Mouse (Mus musculus): ENCODE measurements around the gene Clcn5. TPM values are rescaled to one million over a fixed set of nuclear protein-coding genes. Genes with fewer than 3 reads are reported as not detected.

The Clcn5 gene
- total RNA-seq (2021) = 27.9 and 30.4 TPM in 2 replicates
- long read RNA-seq, experiment 1, full-length matches to known transcripts = 2 of 4 reads
- long read RNA-seq, experiment 1, partial matches to known transcripts = 0 of 4 reads
- long read RNA-seq, experiment 1, other reads (novel, unspliced or antisense) = 2 of 4 reads
- long read RNA-seq, experiment 2, full-length matches to known transcripts = 2 of 6 reads
- long read RNA-seq, experiment 2, partial matches to known transcripts = 0 of 6 reads
- long read RNA-seq, experiment 2, other reads (novel, unspliced or antisense) = 4 of 6 reads

GRCm38 (mm10) chrX:7319089-7319721, at the start of gene Clcn5:
Gene Clcn5 (minus strand): TSS chrX:7319358.
- peak; percentile 97 for DNase-seq

DNA sequence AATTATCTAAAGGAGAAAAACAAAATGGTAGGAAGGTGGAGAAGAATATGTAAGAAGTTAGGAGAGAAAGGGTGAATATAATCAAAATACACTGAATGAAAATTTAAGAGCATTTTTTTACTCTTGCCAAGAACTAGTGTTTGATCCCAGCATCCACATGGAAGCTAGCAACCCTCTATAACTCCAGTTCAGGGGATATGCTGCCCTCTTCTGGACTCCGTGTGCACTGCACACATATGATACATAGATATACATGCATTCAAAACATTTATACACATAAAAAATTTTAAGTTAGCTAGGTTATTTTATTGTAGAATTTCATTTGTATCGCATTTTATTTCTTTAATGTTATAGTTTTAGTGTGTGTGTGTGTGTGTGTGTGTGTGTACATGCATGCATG, 6.3 kb upstream of the Clcn5 start:
- no peak for DNase-seq

- DNase-seq = peak; percentile 76
Observed at GRCm38 (mm10) chrX:7322288-7322687, 3.1 kb upstream of the Clcn5 start.

- DNase-seq = no peak
Observed at GRCm38 (mm10) chrX:7320571-7320970, 1.4 kb upstream of the Clcn5 start.

- no peak for DNase-seq
Observed at GRCm38 (mm10) chrX:7318551-7319025, 570 bp downstream of the Clcn5 start.

- no peak for DNase-seq
Observed at GRCm38 (mm10) chrX:7315115-7315514, 4.0 kb downstream of the Clcn5 start.

GRCm38 (mm10) chrX:7314645-7315044, 4.5 kb downstream of the Clcn5 start:
- peak; percentile 22 for DNase-seq

DNA sequence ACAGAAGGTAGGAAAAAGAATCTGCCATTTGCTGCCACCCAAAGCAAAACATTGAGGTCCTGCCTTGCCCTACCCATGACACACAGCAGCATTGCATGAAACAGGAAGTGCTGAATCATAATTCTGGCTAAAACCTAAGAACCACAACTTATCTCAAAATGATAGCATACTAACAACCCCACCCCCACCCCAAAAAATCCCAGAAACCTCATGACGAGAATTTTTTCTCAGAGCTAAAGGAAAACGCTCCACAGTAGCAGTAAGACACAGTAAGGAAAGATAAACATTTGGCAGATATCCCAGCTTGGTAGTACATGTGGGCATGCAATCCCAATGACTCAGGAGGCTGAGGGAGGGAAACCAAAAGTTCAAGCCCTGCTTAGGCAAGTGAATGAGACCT, 10.9 kb downstream of the Clcn5 start:
- DNase-seq = no peak

- DNase-seq = no peak
Observed at GRCm38 (mm10) chrX:7306861-7307260, 12.3 kb downstream of the Clcn5 start.

DNA sequence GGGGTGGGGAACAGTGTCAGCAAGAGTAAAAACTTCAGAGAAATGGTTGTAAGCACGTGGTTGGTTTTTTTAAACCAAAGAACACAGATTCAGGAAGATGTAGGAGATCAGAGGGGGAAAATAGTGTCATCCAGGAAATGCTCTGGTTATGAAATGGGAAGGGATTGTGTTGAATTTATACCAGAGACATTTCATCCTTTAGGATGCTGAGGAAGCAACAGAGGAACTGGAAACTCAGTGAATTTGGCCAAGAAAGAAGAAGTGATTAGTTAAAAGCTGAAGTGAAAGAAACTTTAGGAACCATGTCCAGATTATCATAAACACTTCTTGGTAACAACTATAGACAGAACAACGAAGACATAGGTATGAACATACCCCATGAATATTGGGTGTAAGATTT, 26.2 kb downstream of the Clcn5 start:
- no peak for DNase-seq

- no peak for DNase-seq
Observed at GRCm38 (mm10) chrX:7292151-7292768, 26.9 kb downstream of the Clcn5 start.

DNA sequence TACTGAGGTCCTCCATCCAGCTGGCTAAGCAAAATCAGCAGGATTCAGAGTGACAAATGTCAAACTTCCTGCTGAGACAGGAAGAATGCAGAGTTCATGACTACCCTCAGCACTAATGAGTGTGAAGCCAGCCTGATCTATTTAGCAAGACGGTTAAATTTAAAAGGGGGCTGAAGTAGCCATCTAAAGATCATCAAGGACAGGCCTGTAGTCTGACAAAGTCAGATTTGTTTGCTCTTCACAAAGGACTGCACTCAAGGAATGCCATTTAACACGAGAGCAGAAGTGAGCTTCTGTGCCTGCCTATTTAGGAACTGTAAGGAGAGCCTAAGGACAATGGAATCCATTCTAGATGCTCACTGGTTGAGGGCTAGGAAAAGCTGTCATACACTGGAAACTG, 30.2 kb downstream of the Clcn5 start:
- no peak for DNase-seq

GRCm38 (mm10) chrX:7287051-7287734, 32.0 kb downstream of the Clcn5 start:
- no peak for DNase-seq

DNA sequence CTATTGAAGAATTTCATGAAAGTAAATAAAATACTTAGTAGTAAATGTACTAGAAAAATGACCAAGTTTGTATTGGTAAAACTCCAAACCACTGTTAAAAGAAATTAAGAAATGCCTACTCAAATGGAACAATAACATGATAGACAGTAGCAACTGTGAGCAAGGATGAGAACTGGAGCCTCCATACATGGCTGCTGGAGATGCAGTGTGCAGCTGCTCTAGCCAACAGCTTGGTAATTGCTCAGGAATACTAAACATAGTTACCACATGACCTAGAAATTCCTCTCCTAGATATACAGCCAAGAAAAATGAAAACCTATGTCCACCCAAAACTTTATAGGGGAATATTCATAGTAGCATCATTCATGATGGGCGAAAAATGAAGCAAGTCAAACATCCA, 36.5 kb downstream of the Clcn5 start:
- DNase-seq = no peak

DNA sequence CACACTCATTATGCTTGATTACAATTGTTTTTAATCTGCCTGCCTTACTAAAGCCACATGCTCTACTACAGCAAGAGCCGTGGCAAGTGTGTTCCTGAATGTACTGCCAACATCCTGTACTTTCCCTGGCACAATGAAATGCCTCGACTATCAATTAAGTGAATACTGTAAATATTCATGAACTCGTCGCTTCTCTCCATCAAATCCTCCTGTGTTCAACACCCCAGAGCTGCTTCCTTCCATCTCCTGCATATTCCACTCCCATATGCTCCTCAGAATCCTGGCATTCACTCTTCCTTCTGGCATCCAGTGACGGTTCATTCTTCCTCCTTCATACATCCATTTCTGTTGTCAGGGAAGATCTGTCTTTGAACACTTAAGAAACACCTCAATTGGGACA, 39.4 kb downstream of the Clcn5 start:
- DNase-seq = no peak

DNA sequence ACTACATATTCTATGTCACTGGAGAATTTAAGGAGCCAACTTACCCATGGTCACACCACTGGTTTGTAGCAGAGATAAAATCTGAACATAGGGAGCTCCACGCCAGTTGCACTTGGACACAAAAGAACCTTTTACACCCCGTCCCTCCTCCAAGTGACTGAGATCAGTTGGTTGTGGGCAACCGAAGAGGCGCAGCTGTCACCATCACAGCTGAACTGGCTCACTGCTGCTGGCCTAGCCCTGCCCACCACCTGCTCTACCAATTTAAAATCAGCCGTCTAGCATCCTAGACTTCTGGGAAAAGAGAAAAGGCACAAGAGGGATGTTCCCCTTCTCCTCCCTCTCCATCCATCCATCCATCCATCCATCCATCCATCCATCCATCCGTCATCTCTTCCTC, 42.6 kb downstream of the Clcn5 start:
- DNase-seq = no peak

DNA sequence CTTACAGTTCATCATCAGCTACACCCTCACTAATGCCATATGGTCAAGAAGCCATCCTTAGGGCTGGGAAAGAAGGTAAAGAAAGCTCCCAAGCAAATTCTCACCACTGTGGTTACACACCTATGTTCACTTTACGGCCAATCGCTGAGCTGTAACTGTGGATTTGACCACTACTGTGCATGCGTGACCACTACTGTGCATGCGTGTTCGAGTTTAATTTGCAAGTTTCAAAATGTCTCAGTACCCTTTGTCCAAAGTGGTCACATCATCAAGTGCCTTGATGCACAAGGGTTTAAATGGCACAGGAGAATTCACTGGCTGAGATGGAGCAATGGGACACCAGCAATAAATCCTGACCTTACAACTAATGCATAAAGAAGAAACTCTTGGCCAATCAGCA, 58.0 kb downstream of the Clcn5 start:
- no peak for DNase-seq

DNA sequence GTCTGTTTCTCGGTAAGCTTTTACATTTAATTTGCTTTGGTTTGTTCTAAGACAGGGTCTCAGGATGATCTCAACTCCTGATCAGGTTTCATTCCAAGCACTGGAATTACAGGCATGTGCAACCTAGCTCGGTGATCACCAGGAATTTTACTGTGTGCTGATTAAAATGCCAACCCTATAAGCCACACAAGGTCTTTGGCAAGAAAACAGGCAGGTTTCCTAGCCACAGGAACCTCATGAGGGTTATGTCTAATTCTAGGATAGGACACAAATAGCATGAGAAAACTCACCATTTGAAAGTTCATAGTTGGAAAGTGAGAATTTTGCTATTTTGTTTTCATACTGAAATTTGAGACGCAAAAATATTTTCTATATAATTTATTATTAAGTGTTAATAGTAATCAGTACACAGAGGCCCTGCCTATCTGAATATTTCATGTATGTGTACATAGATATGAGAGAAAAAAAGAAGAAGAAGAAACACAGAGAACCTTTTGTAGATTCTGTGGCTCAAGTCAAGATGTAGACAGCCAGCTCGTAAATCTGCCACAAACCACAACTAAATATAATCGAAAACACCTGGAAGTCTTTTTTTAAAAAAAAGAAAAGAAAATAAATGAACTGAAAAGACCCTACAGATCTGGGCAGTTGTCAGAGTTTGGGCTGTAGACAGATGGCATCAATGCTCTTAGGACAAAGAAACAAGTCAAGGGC, 58.6 kb downstream of the Clcn5 start:
- DNase-seq = no peak

GRCm38 (mm10) chrX:7259718-7260117, 59.4 kb downstream of the Clcn5 start:
- DNase-seq = no peak

DNA sequence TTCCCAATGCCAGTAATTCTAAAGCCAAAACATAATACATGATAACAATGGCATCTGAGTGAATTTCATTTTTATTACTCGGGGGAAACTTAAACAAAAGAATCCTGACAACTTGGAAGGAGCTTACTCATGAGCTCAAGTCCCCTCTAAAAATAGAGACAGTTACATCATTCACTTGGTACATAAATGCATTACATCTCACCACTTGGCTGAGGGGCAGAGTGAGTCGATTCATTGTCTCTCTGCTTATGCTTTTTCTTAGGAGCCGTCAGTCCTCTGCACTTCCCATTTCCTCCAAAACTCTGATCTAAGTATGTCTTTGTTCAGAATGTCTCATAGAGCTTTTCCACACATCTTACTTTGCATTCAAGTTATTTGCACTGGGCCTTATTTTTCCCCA, 63.1 kb downstream of the Clcn5 start:
- DNase-seq = no peak

DNA sequence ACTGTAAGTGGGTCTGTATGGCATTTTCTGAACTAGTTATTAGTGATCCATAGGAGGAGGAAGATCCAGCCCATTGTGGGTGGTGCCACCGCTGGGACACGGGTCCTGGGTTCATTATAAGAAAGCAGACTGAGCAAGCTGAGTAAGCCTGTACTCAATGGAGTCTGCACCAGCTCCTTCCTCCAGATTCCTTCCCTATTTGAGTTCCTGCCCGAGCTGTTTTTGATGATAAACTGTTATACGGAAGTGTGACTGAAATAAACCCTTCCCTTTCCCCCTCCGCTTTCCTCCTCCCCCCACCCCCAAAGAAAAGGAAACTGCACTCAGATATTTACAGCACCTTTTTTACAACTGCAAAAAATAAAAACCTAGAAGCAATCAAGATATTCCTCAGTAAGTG, 115.1 kb downstream of the Clcn5 start:
- no peak for DNase-seq

DNA sequence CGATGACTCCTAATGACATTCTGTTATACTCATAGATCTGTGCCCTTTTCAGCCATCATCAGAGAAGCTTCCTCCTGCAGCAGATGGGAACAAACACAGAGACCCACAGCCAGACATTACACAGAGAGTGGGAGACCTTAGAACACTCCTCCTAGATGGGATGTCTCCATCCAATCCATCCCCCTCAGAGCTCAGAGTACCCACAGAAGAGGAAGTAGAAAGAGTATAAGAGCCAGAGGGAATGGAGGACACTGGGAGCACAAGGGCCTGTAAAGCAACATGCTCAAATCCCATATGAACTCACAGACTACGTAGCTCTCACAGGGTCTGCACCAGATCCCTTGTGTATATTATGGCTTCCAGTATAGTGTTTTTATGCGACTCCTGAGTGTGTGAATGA, 115.6 kb downstream of the Clcn5 start:
- no peak for DNase-seq
